In genomic region chr13:111778606-111779005, GRCm38 (mm10) we compare ENCODE assay signal across 16 mouse cellular contexts. TPM values are rescaled to one million over a fixed set of nuclear protein-coding genes. Genes with fewer than 3 reads are reported as not detected.
DNase-seq lines count a peak whose midpoint lies in the region; ATAC-seq and TF ChIP-seq lines count a peak whose summit lies in the region.
"Had no signal": no experiment of that assay in that cellular context is flagged by ENCODE, and none has a peak within 500 bp of the region (broad histone marks: within the 10 kb centered on the region; RNA-seq: fewer than 3 reads in every experiment).

No protein-coding gene starts in this region.

- H3K9ac ChIP-seq in lung, embryonic 16.5 days (ENCODE audit: low read length): no peak overlapping the region
- H3K9ac ChIP-seq in liver, embryonic 13.5 days: peak overlapping the region; percentile 18; the same call in 1 of the 2 replicates
- H3K9ac ChIP-seq: lung, embryonic 15.5 days; neural tube, embryonic 15.5 days had no signal

- H3K36me3 ChIP-seq in lung, embryonic 16.5 days (ENCODE audit: control insufficient read depth, insufficient read depth, low read length): peaks cover 4% of the 10 kb centered on the region
- peaks cover 29% of the 10 kb centered on the region for H3K36me3 ChIP-seq in liver, embryonic 13.5 days
- H3K36me3 ChIP-seq in thymus, adult 2 months (ENCODE audit: control insufficient read depth, insufficient read depth, low read length): peaks cover 13% of the 10 kb centered on the region; the same call in 1 of the 2 replicates

- no peaks in the 10 kb centered on the region for H3K9me3 ChIP-seq in lung, embryonic 16.5 days (ENCODE audit: control insufficient read depth, low read length)
- no peaks in the 10 kb centered on the region for H3K9me3 ChIP-seq in liver, embryonic 13.5 days (replicated peaks)
- H3K9me3 ChIP-seq: lung, embryonic 15.5 days; neural tube, embryonic 15.5 days had no signal

- H3K4me1 ChIP-seq in lung, embryonic 16.5 days (replicated peaks; ENCODE audit: control insufficient read depth, insufficient read depth, low read length): peaks cover 18% of the 10 kb centered on the region
- peaks cover 28% of the 10 kb centered on the region for H3K4me1 ChIP-seq in bone marrow macrophage, adult 2 months (ENCODE audit: control insufficient read depth, insufficient read depth, low read length)
- H3K4me1 ChIP-seq in liver, embryonic 13.5 days (replicated peaks): peaks cover 43% of the 10 kb centered on the region
- H3K4me1 ChIP-seq in thymus, adult 2 months (replicated peaks; ENCODE audit: control insufficient read depth, insufficient read depth, low read length): peaks cover 13% of the 10 kb centered on the region

- no peaks in the 10 kb centered on the region for H3K27me3 ChIP-seq in lung, embryonic 16.5 days (ENCODE audit: control insufficient read depth, insufficient read depth, low read depth, low read length)
- no peaks in the 10 kb centered on the region for H3K27me3 ChIP-seq in liver, embryonic 13.5 days
- H3K27me3 ChIP-seq in thymus, adult 2 months (ENCODE audit: control insufficient read depth, insufficient read depth, low read length): no peaks in the 10 kb centered on the region
- H3K27me3 ChIP-seq: lung, embryonic 15.5 days; neural tube, embryonic 15.5 days had no signal

- no peak overlapping the region for H3K4me3 ChIP-seq in lung, embryonic 16.5 days (ENCODE audit: low read length)
- peak overlapping the region; percentile 33; the same call in 1 of the 2 replicates for H3K4me3 ChIP-seq in bone marrow macrophage, adult 2 months (ENCODE audit: insufficient read depth, low read length)
- no peak overlapping the region for H3K4me3 ChIP-seq in liver, embryonic 13.5 days (replicated peaks)
- no peak overlapping the region for H3K4me3 ChIP-seq in thymus, adult 2 months (ENCODE audit: control insufficient read depth, insufficient read depth, low read length)
- H3K4me3 ChIP-seq: erythroblast, embryonic 14.5 days; lung, embryonic 15.5 days; neural tube, embryonic 15.5 days had no signal

- peak overlapping the region; percentile 13; the same call in 1 of the 2 replicates for H3K27ac ChIP-seq in lung, embryonic 16.5 days (ENCODE audit: low read length)
- H3K27ac ChIP-seq in bone marrow macrophage, adult 2 months (ENCODE audit: insufficient read depth, low read depth, low read length): peak overlapping the region; percentile 80
- peak overlapping the region; percentile 62; the same call in 1 of the 2 replicates for H3K27ac ChIP-seq in liver, embryonic 13.5 days
- no peak overlapping the region for H3K27ac ChIP-seq in thymus, adult 2 months (ENCODE audit: control insufficient read depth, insufficient read depth, low read length)
- H3K27ac ChIP-seq: kidney, postnatal 0 days; lung, embryonic 15.5 days; neural tube, embryonic 15.5 days had no signal

- no peak for TF ChIP-seq CTCF in bone marrow macrophage, adult 2 months (IDR thresholded peaks at IDR 0.05; ENCODE audit: low read depth, low read length)
- no peak for TF ChIP-seq CTCF in thymus, adult 2 months (IDR thresholded peaks at IDR 0.05; ENCODE audit: borderline replicate concordance, control insufficient read depth, extremely low read depth, insufficient read depth, low read length, poor library complexity)

- DNase-seq in lung, postnatal 4 days: no peak
- no peak for DNase-seq in liver, embryonic 13.5 days
- DNase-seq in layer of hippocampus, adult 9-11 months: no peak
- DNase-seq in thymus, adult 2 months: no peak
- DNase-seq: cerebellum, adult 18-20 months; heart, adult 11 months; left cerebral cortex, postnatal 4 days; thymus, postnatal 4 days had no signal

- 0 out of 2 replicates have a peak, but pooled peaks have one; percentile 20 for ATAC-seq in lung, embryonic 16.5 days (ENCODE audit: low read depth)
- ATAC-seq in liver, embryonic 13.5 days (ENCODE audit: low read depth): no peak
- peak; percentile 51 for ATAC-seq in neutrophil, adult 5-6 weeks (ENCODE audit: extremely low read depth, insufficient number of reproducible peaks, low FRiP score, poor library complexity, severe bottlenecking)
- ATAC-seq: midbrain, embryonic 16.5 days had no signal

- no peak overlapping the region for H3K4me2 ChIP-seq in lung, embryonic 16.5 days (ENCODE audit: low read depth, low read length)
- peak overlapping the region; percentile 41 for H3K4me2 ChIP-seq in liver, embryonic 13.5 days
- H3K4me2 ChIP-seq: lung, embryonic 15.5 days; neural tube, embryonic 15.5 days had no signal

- 38% methylated on average over 6 of the region's 6 CpGs for WGBS in lung, embryonic 16.5 days
- 20% methylated on average over 6 of the region's 6 CpGs for WGBS in liver, embryonic 13.5 days (ENCODE audit: insufficient replicate concordance)
- 8% methylated on average over 6 of the region's 6 CpGs for WGBS in thymus, adult 2 months

- TF ChIP-seq POLR2A in bone marrow macrophage, adult 2 months (IDR thresholded peaks at IDR 0.05; ENCODE audit: borderline replicate concordance, low read depth, low read length): no peak
- TF ChIP-seq POLR2A in thymus, adult 2 months (IDR thresholded peaks at IDR 0.05; ENCODE audit: control insufficient read depth, extremely low read depth, insufficient read depth, low read length, poor library complexity): no peak

RNA-seq across cellular contexts. Expression of gene Map3k1, which starts 30.2 kb away (rescaled TPM):
- 25.8 and 28.3 TPM in 2 replicates for polyA plus RNA-seq in lung, embryonic 16.5 days (2015; fragmentation: Nextera tagmentation; extraction: Ambion mirVana)
- 58.7 and 61.5 TPM in 2 replicates for polyA plus RNA-seq in bone marrow macrophage, adult 2 months (2012; ENCODE audit: insufficient read depth, insufficient read length, missing spikeins)
- 11.1 and 14.5 TPM in 2 replicates for polyA plus RNA-seq in liver, embryonic 13.5 days (2015; fragmentation: Nextera tagmentation; extraction: Ambion mirVana)
- 242 and 277 TPM in 2 replicates for total RNA-seq in neutrophil, adult 5-6 weeks (2017)
- polyA plus RNA-seq in thymus, adult 2 months (2012; rRNA removed): 47.2 and 54.9 TPM in 2 replicates
